Mouse (Mus musculus): Measurements from ENCODE around the gene Raly. TPM values are rescaled to one million over a fixed set of nuclear protein-coding genes. Genes with fewer than 3 reads are reported as not detected.

Raly gene
- polyA plus RNA-seq, 1 experiment = 198 TPM

GRCm38 (mm10) chr2:154826054-154826538 lies 35.2 kb downstream of the Raly start:
- TF ChIP-seq CTCF (IDR thresholded peaks at IDR 0.05; ENCODE audit: borderline replicate concordance, insufficient read depth, low read depth, low read length) (no peak), POLR2A (IDR thresholded peaks at IDR 0.05; ENCODE audit: borderline replicate concordance, insufficient read depth, low read length) (no peak)
- Histone ChIP-seq H3K27me3 (ENCODE audit: control insufficient read depth, insufficient read depth, low read length) (no peaks in the 10 kb centered on the region), H3K4me1 (ENCODE audit: control insufficient read depth, insufficient read depth, low read length) (no peaks in the 10 kb centered on the region), H3K4me3 (replicated peaks; ENCODE audit: insufficient read depth, low read depth, low read length) (no peak overlapping the region), H3K27ac (ENCODE audit: insufficient read depth, low read length) (no peak overlapping the region)
- no peak for DNase-seq
- 91% methylated on average over 1 of the region's 1 CpGs for WGBS

- TF ChIP-seq CTCF (IDR thresholded peaks at IDR 0.05; ENCODE audit: borderline replicate concordance, insufficient read depth, low read depth, low read length) (no peak), POLR2A (IDR thresholded peaks at IDR 0.05; ENCODE audit: borderline replicate concordance, insufficient read depth, low read length) (no peak)
- no peak for DNase-seq
Observed at GRCm38 (mm10) chr2:154827521-154827920, 36.6 kb downstream of the Raly start.

DNA sequence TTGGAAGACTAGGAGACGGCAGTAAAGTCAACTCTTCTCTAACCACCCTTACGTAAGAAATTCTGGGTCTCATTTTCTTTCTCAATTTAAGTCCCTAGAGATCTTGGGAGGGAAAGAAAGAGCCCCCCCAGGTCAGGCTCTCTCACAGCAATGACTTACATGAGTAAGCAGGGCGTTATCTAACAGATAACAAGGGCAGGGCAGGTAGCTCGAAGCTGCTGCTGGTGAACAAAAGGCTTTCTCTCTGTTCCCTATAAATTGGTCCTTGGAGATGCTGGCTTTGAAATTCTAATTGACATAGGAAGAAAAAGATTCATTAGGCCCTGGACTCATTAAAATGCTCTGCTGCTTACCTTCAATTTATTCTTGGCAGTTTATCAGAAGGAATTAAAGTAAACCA lies 41.6 kb downstream of the Raly start:
- WGBS = 88% methylated on average over 4 of the region's 4 CpGs

More at GRCm38 (mm10) chr2:154827521-154827920, 36.6 kb downstream of the Raly start:
- Histone ChIP-seq H3K4me3 (replicated peaks; ENCODE audit: insufficient read depth, low read depth, low read length) (no peak overlapping the region), H3K4me1 (ENCODE audit: control insufficient read depth, insufficient read depth, low read length) (peaks cover 4% of the 10 kb centered on the region; the same call in 1 of the 2 replicates), H3K27me3 (ENCODE audit: control insufficient read depth, insufficient read depth, low read length) (no peaks in the 10 kb centered on the region), H3K27ac (ENCODE audit: insufficient read depth, low read length) (no peak overlapping the region)
- 78% methylated on average over 4 of the region's 4 CpGs for WGBS

GRCm38 (mm10) chr2:154834149-154834865 lies 43.4 kb downstream of the Raly start:
- H3K27me3 ChIP-seq (ENCODE audit: control insufficient read depth, insufficient read depth, low read length) = no peaks in the 10 kb centered on the region
- peaks cover 4% of the 10 kb centered on the region; the same call in 1 of the 2 replicates for H3K4me1 ChIP-seq (ENCODE audit: control insufficient read depth, insufficient read depth, low read length)
- TF ChIP-seq POLR2A (IDR thresholded peaks at IDR 0.05; ENCODE audit: borderline replicate concordance, insufficient read depth, low read length) (no peak), CTCF (IDR thresholded peaks at IDR 0.05; ENCODE audit: borderline replicate concordance, insufficient read depth, low read depth, low read length) (no peak)

More for the DNA sequence above, 41.6 kb downstream of the Raly start:
- peaks cover 4% of the 10 kb centered on the region; the same call in 1 of the 2 replicates for H3K4me1 ChIP-seq (ENCODE audit: control insufficient read depth, insufficient read depth, low read length)
- TF ChIP-seq POLR2A (IDR thresholded peaks at IDR 0.05; ENCODE audit: borderline replicate concordance, insufficient read depth, low read length) (no peak), CTCF (IDR thresholded peaks at IDR 0.05; ENCODE audit: borderline replicate concordance, insufficient read depth, low read depth, low read length) (no peak)
- H3K27me3 ChIP-seq (ENCODE audit: control insufficient read depth, insufficient read depth, low read length) = no peaks in the 10 kb centered on the region
- no peak overlapping the region for H3K4me3 ChIP-seq (replicated peaks; ENCODE audit: insufficient read depth, low read depth, low read length)
- H3K27ac ChIP-seq (ENCODE audit: insufficient read depth, low read length) = no peak overlapping the region
- DNase-seq = no peak

DNA sequence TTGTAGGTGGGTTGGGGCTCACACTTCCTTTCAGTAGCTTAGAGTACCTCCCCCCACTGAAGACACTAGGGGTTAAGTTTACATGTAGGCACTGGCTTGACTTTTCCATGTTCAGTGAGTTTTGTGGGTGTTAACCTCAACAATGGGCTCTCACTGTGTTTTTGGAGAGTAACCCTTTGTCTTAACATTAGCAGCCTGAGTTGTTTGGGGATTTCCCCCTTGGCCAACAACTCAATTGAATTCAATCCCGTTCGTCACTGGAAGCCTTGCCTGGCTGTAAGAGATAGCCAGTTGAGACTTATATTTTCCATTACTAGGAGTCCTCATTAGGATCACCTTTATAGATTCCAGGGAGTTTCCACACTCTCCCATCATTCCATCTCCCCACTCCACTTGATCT lies 45.6 kb downstream of the Raly start:
- no peak overlapping the region for H3K27ac ChIP-seq (ENCODE audit: insufficient read depth, low read length)
- WGBS = 82% methylated on average over 2 of the region's 2 CpGs
- no peaks in the 10 kb centered on the region for H3K27me3 ChIP-seq (ENCODE audit: control insufficient read depth, insufficient read depth, low read length)
- TF ChIP-seq POLR2A (IDR thresholded peaks at IDR 0.05; ENCODE audit: borderline replicate concordance, insufficient read depth, low read length) (no peak), CTCF (IDR thresholded peaks at IDR 0.05; ENCODE audit: borderline replicate concordance, insufficient read depth, low read depth, low read length) (no peak)
- H3K4me1 ChIP-seq (ENCODE audit: control insufficient read depth, insufficient read depth, low read length) = peaks cover 4% of the 10 kb centered on the region; the same call in 1 of the 2 replicates
- no peak overlapping the region for H3K4me3 ChIP-seq (replicated peaks; ENCODE audit: insufficient read depth, low read depth, low read length)
- no peak for DNase-seq

More at GRCm38 (mm10) chr2:154834149-154834865, 43.4 kb downstream of the Raly start:
- peak; percentile 59 to 85 for DNase-seq
- Histone ChIP-seq H3K27ac (ENCODE audit: insufficient read depth, low read length) (peak overlapping the region; percentile 26), H3K4me3 (replicated peaks; ENCODE audit: insufficient read depth, low read depth, low read length) (no peak overlapping the region)
- 27% methylated on average over 6 of the region's 6 CpGs for WGBS

DNA sequence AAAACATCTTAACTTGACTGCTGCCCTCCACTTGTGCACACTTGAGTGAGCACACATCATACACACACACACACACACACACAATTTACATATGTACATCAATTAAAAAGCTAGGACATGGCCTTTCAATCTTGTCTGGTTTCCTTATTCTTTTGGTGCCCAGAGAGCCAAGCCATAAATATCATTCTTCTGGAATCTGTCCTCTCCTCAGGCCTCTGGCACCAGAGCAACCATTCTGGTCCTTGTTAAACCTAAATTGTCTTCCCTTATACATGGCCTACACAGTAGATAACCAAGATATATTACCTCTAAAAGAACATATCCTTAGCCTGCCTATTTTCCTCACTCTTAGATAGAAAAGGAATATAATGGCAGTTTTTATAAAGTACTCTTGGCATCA lies 57.2 kb downstream of the Raly start:
- DNase-seq = peak in 1 of 2 experiments; percentile 61
- Histone ChIP-seq H3K27me3 (ENCODE audit: control insufficient read depth, insufficient read depth, low read length) (no peaks in the 10 kb centered on the region), H3K4me1 (ENCODE audit: control insufficient read depth, insufficient read depth, low read length) (peaks cover 5% of the 10 kb centered on the region; the same call in 1 of the 2 replicates), H3K27ac (ENCODE audit: insufficient read depth, low read length) (peak overlapping the region; percentile 48), H3K4me3 (replicated peaks; ENCODE audit: insufficient read depth, low read depth, low read length) (no peak overlapping the region)
- TF ChIP-seq POLR2A (IDR thresholded peaks at IDR 0.05; ENCODE audit: borderline replicate concordance, insufficient read depth, low read length) = no peak
- TF ChIP-seq CTCF (IDR thresholded peaks at IDR 0.05; ENCODE audit: borderline replicate concordance, insufficient read depth, low read depth, low read length) = no peak

DNA sequence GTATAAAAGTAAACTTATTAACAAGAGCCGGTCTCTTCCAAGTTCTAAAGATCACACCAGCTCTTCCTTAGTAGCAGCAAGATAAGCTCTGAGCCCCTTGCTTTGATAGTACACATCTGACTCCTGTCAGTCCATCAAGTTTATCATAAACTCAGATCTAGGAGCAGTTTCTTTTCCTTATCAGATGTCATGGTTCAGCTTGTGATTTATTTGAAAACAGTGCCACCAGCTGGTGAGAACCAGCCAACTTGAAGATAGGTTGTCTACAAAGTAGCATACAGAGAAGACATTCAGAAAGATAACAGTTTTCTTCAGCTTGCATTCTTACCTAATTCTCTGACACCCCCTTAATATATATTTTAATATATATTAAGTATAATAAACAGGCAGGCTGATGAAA lies 64.5 kb downstream of the Raly start:
- H3K27me3 ChIP-seq (ENCODE audit: control insufficient read depth, insufficient read depth, low read length) = no peaks in the 10 kb centered on the region
- DNase-seq = peak; percentile 71 to 74
- no peaks in the 10 kb centered on the region; the same call in 1 of the 2 replicates for H3K4me1 ChIP-seq (ENCODE audit: control insufficient read depth, insufficient read depth, low read length)
- no peak overlapping the region for H3K27ac ChIP-seq (ENCODE audit: insufficient read depth, low read length)
- TF ChIP-seq POLR2A (IDR thresholded peaks at IDR 0.05; ENCODE audit: borderline replicate concordance, insufficient read depth, low read length) (no peak), CTCF (IDR thresholded peaks at IDR 0.05; ENCODE audit: borderline replicate concordance, insufficient read depth, low read depth, low read length) (no peak; the same call in 1 of the 2 replicates)
- no peak overlapping the region for H3K4me3 ChIP-seq (replicated peaks; ENCODE audit: insufficient read depth, low read depth, low read length)
- 98% methylated on average over 1 of the region's 1 CpGs for WGBS

DNA sequence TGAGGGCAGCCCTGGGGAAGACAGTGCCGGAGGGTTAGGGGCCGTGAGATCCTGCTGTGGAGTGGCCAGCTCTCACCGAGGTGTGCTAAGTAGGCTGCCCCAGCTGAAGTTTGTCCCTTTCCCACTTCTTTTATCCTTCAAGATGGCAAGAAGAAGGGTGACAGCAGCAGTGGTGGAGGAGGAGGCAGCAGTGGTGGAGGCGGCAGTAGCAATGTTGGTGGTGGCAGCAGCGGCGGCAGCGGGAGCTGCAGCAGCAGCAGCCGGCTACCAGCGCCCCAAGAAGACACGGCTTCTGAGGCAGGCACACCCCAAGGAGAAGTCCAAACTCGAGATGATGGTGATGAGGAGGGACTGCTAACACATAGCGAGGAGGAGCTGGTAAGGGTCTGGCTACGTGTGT lies 72.8 kb downstream of the Raly start:
- TF ChIP-seq POLR2A (IDR thresholded peaks at IDR 0.05; ENCODE audit: borderline replicate concordance, insufficient read depth, low read length) (no peak), CTCF (IDR thresholded peaks at IDR 0.05; ENCODE audit: borderline replicate concordance, insufficient read depth, low read depth, low read length) (no peak)
- no peak for DNase-seq
- Histone ChIP-seq H3K27ac (ENCODE audit: insufficient read depth, low read length) (no peak overlapping the region), H3K4me1 (ENCODE audit: control insufficient read depth, insufficient read depth, low read length) (peaks cover 23% of the 10 kb centered on the region), H3K4me3 (replicated peaks; ENCODE audit: insufficient read depth, low read depth, low read length) (no peak overlapping the region), H3K27me3 (ENCODE audit: control insufficient read depth, insufficient read depth, low read length) (no peaks in the 10 kb centered on the region)
- 85% methylated on average over 13 of the region's 13 CpGs for WGBS
